Mouse (Mus musculus) embryonic facial prominence, embryonic 14.5 days (tissue): ENCODE results near the gene Lce1k. TPM values are rescaled to one million over a fixed set of nuclear protein-coding genes. Genes with fewer than 3 reads are reported as not detected.
"Not testable (repeated sequence)": the region's sequence is repeated elsewhere in the genome, so short reads cannot be mapped to it uniquely, and the experiment has no call there.

ENCODE experiments used
- ATAC-seq: fragments of 200-750 bp; cut with Nextera tagmentation; 2 replicates; pipeline ENCODE4 v1.8.0; 2017; ENCODE audit warnings: low read depth, moderate number of reproducible peaks, moderate TSS enrichment
- DNase-seq: peaks from one replicate; pipeline ENCODE4 v3.0.0-alpha.2; 2015; ENCODE audit warnings: low spot score
- H3K27ac ChIP-seq: fragments of 300-500 bp; sonication (generic); replicated peaks from 2 replicates; pipeline ENCODE4 v1.5.1; 2014; ENCODE audit warnings: low read depth, mild to moderate bottlenecking, low read length, moderate library complexity
- H3K27me3 ChIP-seq: fragments of 300-500 bp; sonication (generic); replicated peaks from 2 replicates; pipeline ENCODE4 v1.6.1; 2014; ENCODE audit warnings: low read length; ENCODE audit not compliant: control insufficient read depth, insufficient read depth
- H3K36me3 ChIP-seq: fragments of 300-500 bp; sonication (generic); 2 replicates; pipeline ENCODE4 v1.6.1; 2014; ENCODE audit warnings: low read length, mixed read lengths; ENCODE audit not compliant: control insufficient read depth, insufficient read depth
- H3K4me1 ChIP-seq: fragments of 300-500 bp; sonication (generic); 2 replicates; pipeline ENCODE4 v1.6.1; 2014; ENCODE audit warnings: antibody characterized with exemption, low read length; ENCODE audit not compliant: control insufficient read depth, insufficient read depth
- H3K4me2 ChIP-seq: fragments of 300-500 bp; sonication (generic); 2 replicates; pipeline ENCODE4 v1.6.1; 2014; ENCODE audit warnings: low read depth, mild to moderate bottlenecking, low read length, moderate library complexity, mixed read lengths
- H3K4me3 ChIP-seq: fragments of 300-500 bp; sonication (generic); 2 replicates; pipeline ENCODE4 v1.5.1; 2014; ENCODE audit warnings: low read depth, mild to moderate bottlenecking, low read length
- H3K9ac ChIP-seq: fragments of 300-500 bp; sonication (generic); 2 replicates; pipeline ENCODE4 v1.6.1; 2014; ENCODE audit warnings: low read depth, mild to moderate bottlenecking, low read length, moderate library complexity, mixed read lengths
- H3K9me3 ChIP-seq: fragments of 300-500 bp; sonication (generic); 2 replicates; pipeline ENCODE4 v1.6.1; 2016; ENCODE audit warnings: low read length; ENCODE audit not compliant: control insufficient read depth
- WGBS: fragments of 180-500 bp; shearing (Covaris S2); extraction: QIAGEN DNeasy Blood & Tissue Kit; methylation state at CpG from one replicate; pipeline ENCODE4 v1.1.7; 2014; 5-methylcytosine and 5-hydroxymethylcytosine counted together
- polyA plus RNA-seq: library from polyadenylated mRNA; unstranded; fragments of >200 nt; fragmentation: Nextera tagmentation; extraction: Ambion mirVana; gene quantifications from 2 replicates; pipeline ENCODE4 v1.2.1, GENCODE M21; 2014

Lce1k gene
- polyA plus RNA-seq: not detected in 2 replicates

DNA sequence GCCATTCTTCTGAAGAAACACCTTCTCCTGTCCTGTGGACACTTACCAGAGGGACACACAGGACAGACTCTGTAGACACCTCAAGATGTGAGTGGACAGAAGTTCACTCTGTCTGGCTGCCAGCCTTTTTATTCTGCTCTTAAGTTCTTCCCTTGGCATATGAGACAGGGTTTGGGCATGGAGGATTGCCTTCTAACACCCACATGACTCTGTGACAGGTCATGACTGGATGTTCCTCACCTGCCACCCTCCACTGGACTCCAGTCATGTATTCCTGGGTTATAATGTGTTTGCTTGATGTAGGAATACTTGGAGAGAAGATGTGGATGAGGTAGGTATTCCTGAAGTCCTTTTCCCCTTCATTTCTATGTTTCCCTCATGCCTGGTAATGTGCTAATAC lies at the start of gene Lce1k:
Gene Lce1k (minus strand): TSS at position 101 of the 400 bp plus-strand sequence.
- Histone ChIP-seq H3K9me3 (no peaks in the 10 kb centered on the region), H3K4me1 (no peaks in the 10 kb centered on the region), H3K4me2 (no peak within 1 kb of the TSS), H3K27ac (no peak within 1 kb of the TSS), H3K36me3 (no peaks in the 10 kb centered on the region), H3K9ac (no peak within 1 kb of the TSS), H3K4me3 (no peak within 1 kb of the TSS), H3K27me3 (no peaks in the 10 kb centered on the region)
- no peak for ATAC-seq
- DNase-seq: no peak

DNA sequence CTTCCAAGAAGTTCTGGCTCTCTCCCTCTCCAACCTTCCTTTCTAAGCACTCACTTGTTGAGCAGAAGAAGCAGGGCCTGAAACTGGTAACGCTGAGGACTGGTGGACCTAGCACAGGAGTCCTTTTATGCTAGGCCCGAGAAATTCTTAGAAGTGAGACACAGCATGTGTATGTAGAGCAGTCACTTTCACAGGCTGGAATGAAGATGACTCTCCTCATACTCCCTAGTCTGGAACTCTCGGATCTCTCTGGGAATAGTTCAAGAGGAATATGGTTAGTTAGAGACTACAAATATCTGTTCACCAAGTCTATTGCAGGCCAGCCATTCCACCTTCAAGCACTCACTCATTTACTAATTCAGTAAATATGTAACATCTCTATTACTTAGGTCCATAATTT lies 43.5 kb upstream of the Lce1k start, which contains the start of gene Lce1l:
Gene Lce1l (minus strand): TSS at position 101 of the 400 bp plus-strand sequence.
- Histone ChIP-seq H3K4me1 (no peaks in the 10 kb centered on the region), H3K27ac (no peak within 1 kb of the TSS), H3K27me3 (no peaks in the 10 kb centered on the region), H3K36me3 (no peaks in the 10 kb centered on the region), H3K4me3 (no peak within 1 kb of the TSS), H3K9me3 (no peaks in the 10 kb centered on the region), H3K4me2 (no peak within 1 kb of the TSS), H3K9ac (no peak within 1 kb of the TSS)
- DNase-seq (no peak), ATAC-seq (no peak)
- WGBS: 82% methylated on average over 3 of the region's 3 CpGs

DNA sequence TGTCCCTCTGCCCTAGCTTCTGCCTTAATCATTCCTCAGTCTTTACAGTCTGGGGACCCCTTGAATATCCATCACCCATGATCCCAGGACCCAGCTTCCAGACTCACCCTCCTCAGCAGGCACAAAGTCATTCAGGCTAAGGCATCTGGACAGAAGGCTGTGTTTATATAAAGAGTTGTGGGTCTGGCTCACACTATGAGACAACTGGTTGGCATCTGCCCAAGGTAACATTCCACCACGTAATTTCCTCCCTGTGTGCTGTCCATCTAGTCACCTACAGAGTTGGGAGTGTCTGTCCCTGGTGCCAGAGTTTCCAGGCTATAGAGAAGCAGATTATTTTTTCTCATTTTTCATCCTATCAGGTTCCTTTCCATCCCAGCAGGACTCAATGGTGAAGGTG lies 19.4 kb upstream of the Lce1k start, which contains the start of gene Kprp:
Gene Kprp (minus strand): TSS at position 140 of the 400 bp plus-strand sequence.
- WGBS: 25% methylated on average over 1 of the region's 1 CpGs
- DNase-seq: peak; percentile 5
- H3K4me1 ChIP-seq: no peaks in the 10 kb centered on the region
- no peak within 1 kb of the TSS for H3K4me3 ChIP-seq
- H3K36me3 ChIP-seq: no peaks in the 10 kb centered on the region
- no peak within 1 kb of the TSS for H3K27ac ChIP-seq
- no peak for ATAC-seq
- no peak within 1 kb of the TSS for H3K9ac ChIP-seq
- H3K9me3 ChIP-seq: no peaks in the 10 kb centered on the region
- H3K4me2 ChIP-seq: no peak within 1 kb of the TSS
- H3K27me3 ChIP-seq: no peaks in the 10 kb centered on the region

DNA sequence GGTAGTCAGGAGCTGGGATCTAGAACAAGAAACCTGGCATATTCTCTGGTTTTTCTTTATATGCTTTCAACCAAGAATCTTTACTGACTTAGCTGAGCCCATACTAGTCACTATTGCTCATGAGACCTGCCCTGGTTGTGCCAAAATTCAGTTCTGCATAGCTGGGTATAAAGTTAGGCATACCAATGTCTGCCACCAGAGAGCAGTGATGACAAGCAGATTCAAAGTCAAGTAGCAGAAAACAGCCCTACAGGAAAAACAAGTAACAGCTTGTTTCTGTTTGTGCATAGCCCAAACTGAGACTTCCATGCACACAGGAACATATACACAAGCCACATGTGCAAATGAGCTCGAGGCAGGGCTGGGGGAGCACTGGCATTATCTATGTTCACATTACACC lies 18.1 kb upstream of the Lce1k start:
- no peaks in the 10 kb centered on the region for H3K27me3 ChIP-seq
- H3K4me3 ChIP-seq: no peak overlapping the region
- 29% methylated on average over 1 of the region's 1 CpGs for WGBS
- no peaks in the 10 kb centered on the region for H3K36me3 ChIP-seq
- no peak overlapping the region for H3K9ac ChIP-seq
- no peaks in the 10 kb centered on the region for H3K4me1 ChIP-seq
- no peaks in the 10 kb centered on the region for H3K9me3 ChIP-seq
- ATAC-seq (no peak), DNase-seq (peak; percentile 2)
- no peak overlapping the region for H3K4me2 ChIP-seq
- H3K27ac ChIP-seq: no peak overlapping the region

DNA sequence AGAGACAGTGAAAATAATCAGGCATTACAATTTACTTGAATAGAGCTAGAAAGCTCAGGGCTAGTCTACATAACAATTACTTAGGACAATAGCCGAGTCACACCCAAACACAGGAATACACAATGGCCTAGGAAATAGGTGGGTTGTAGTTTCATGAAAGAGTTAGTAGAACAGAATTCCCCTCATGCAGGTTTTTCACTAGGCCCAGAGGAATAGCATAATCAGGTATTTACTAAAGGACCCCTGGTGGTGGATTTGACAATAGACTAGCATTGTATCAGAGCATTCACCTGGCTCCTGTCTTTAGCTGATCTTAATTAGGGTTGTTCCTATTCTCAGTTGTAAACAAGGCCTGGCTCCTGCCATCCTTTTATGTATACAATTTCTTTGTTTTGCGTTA lies 8.3 kb upstream of the Lce1k start:
- H3K27ac ChIP-seq, H3K4me1 ChIP-seq, H3K4me2 ChIP-seq, H3K4me3 ChIP-seq, DNase-seq, ATAC-seq, H3K9ac ChIP-seq, H3K27me3 ChIP-seq, H3K36me3 ChIP-seq, H3K9me3 ChIP-seq: not testable (repeated sequence)
- 95% methylated on average over 2 of the region's 2 CpGs for WGBS

DNA sequence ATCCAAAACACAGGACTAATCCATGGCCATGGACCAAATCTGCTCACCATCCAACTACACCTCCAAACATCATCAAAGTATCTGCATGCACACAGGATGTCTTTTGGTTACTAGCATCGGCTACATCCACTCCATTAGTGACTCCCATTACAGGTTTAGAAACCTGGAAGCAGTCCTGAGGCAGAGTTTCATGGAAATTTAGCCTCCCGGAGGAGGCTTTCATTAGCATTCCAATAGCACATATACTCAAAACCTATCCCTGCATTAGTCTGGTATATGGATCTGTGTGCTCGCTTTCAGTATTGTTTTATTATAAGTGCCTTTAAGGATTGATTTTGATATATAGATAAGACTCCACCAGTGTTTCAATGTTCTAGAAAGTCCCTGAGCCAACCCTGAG lies 7.9 kb upstream of the Lce1k start:
- H3K4me1 ChIP-seq: no peaks in the 10 kb centered on the region
- no peak for DNase-seq
- 87% methylated on average over 3 of the region's 3 CpGs for WGBS

DNA sequence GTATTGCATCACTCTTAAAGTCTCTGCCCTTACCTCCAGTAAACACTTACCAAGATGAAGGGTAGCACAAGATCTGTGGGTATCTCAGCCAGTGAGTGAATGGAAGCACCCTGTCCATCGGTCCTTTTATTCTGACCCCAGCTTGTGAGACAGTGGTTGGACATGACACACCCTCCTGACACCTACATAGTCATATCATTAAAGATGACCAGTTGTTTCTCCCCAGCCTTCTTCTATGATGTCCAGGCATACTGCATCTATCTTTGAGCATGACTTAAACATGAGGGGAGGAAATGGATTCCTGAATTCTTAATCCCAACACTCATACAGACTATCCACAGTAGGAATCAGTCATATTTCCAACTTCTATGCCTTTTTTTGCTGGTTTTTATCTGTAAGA lies 17.3 kb downstream of the Lce1k start, which contains the start of gene Lce1j:
Gene Lce1j (minus strand): TSS at position 101 of the 400 bp plus-strand sequence.
- Histone ChIP-seq H3K9ac (no peak within 1 kb of the TSS), H3K4me2 (no peak within 1 kb of the TSS), H3K4me1 (no peaks in the 10 kb centered on the region), H3K36me3 (no peaks in the 10 kb centered on the region), H3K4me3 (no peak within 1 kb of the TSS), H3K27ac (no peak within 1 kb of the TSS), H3K27me3 (no peaks in the 10 kb centered on the region), H3K9me3 (no peaks in the 10 kb centered on the region)
- ATAC-seq (no peak), DNase-seq (no peak)
- WGBS: 93% methylated on average over 1 of the region's 1 CpGs

More for the DNA sequence above, 7.9 kb upstream of the Lce1k start:
- Histone ChIP-seq H3K4me2 (no peak overlapping the region), H3K27me3 (no peaks in the 10 kb centered on the region), H3K4me3 (no peak overlapping the region), H3K36me3 (no peaks in the 10 kb centered on the region), H3K27ac (no peak overlapping the region), H3K9me3 (no peaks in the 10 kb centered on the region), H3K9ac (no peak overlapping the region)
- ATAC-seq: no peak

DNA sequence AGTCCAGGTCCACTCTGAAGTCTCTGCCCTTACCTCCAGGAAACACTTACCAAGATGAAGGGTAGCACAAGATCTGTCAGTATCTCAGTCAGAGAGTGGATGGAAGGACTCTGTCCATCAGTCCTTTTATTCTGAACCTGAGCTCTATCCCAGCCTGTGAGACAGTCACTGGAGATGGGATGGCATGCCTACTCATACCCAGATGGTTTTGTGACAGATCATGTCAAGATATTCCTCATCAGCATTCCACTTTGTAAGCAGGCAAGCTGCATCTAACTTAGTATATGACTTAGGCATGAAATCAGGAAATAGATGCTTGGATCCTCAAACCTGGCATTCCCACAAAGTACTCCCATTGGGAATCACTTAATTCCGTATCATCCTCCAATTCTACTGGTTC lies 28.9 kb downstream of the Lce1k start, which contains the start of gene Lce1i:
Gene Lce1i (minus strand): TSS at position 101 of the 400 bp plus-strand sequence.
- no peak within 1 kb of the TSS for H3K27ac ChIP-seq
- ATAC-seq: no peak

DNA sequence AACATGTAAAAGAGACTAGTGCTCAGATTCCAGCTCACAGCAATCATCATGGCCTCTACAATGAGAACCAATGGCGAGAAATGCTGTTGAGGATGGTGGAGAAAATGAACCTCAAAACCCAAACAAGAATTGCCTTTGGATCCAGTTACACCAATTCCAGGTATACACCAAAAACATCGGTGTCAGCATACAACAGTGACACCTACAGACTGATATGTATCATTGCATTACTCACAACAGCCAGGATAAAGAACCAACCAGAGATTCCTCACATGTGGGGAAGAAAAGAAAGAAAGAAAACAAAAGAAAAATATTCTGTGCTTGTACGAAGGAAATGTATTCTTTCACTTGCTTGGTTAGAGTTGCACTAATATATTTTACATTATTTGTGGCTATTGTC lies 36.1 kb downstream of the Lce1k start:
- no peaks in the 10 kb centered on the region for H3K9me3 ChIP-seq
- no peak for ATAC-seq

More for the DNA sequence above, 28.9 kb downstream of the Lce1k start, which contains the start of gene Lce1i:
- Histone ChIP-seq H3K9ac (no peak within 1 kb of the TSS), H3K27me3 (no peaks in the 10 kb centered on the region), H3K36me3 (no peaks in the 10 kb centered on the region), H3K4me3 (no peak within 1 kb of the TSS), H3K4me2 (no peak within 1 kb of the TSS), H3K4me1 (no peaks in the 10 kb centered on the region), H3K9me3 (no peaks in the 10 kb centered on the region)
- 65% methylated on average over 1 of the region's 1 CpGs for WGBS
- no peak for DNase-seq

More for the DNA sequence above, 36.1 kb downstream of the Lce1k start:
- Histone ChIP-seq H3K9ac (no peak overlapping the region), H3K4me2 (no peak overlapping the region), H3K27me3 (no peaks in the 10 kb centered on the region), H3K4me1 (no peaks in the 10 kb centered on the region), H3K4me3 (no peak overlapping the region), H3K27ac (no peak overlapping the region), H3K36me3 (no peaks in the 10 kb centered on the region)
- peak; percentile 2 for DNase-seq
- 13% methylated on average over 3 of the region's 3 CpGs for WGBS
